Mouse (Mus musculus): ENCODE results near the gene Prpf38a. TPM values are rescaled to one million over a fixed set of nuclear protein-coding genes. Genes with fewer than 3 reads are reported as not detected.

Prpf38a gene
- 50.7 TPM for polyA plus RNA-seq (2014; fragmentation: Illumina TruSeq; extraction: RNeasy Lipid Tissue Mini Kit (QIAGEN cat#74804); ENCODE audit: low read depth, low replicate concordance)

DNA sequence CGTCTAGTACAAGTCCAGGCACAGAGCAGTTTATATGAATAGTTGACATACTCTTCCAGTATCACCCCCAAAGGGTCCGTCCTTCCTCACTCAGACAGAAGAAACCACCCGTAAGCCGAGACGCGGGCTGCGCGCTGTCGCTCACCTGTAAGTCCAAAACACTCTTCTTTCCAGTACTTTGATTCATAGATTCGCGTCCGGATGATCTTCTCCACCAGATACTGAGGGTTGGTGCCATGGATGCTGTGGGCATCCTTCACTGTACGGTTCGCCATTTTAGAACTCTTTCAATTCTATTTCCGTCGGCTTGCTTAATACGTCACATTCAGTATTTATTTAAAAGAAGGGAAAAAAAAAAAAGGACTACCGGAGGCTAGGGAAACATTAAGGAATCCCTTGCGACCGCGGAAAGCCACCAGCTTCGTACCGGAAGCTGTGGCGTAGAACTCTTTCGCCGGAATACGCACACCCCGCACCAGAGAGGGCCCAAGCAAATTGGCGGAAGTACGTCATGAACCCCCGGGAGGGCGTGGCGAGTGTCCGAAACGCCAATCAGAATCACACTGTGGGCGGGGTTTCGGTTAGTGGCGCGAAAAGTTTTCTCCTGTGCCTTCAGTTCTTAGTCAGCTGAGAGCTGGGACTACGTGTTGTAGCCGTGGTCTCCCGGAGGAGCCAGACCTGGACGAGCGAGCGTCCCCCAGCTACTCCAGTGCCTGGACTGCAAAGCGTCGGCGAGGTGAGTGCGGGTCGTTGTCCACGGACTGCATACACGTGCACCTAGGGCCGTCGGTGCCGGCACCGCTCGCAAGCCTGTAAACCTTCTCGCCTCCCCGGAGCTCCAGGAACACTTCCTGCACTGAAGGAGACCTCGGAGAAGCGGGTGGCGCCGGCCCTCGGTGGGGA is at the start of gene Prpf38a, which contains the start of gene Orc1:
Prpf38a (minus strand) TSS at position 497 of the 903 bp plus-strand sequence.
Orc1 (plus strand) TSS at position 584 of the 903 bp plus-strand sequence.

GRCm38 (mm10) chr4:108619587-108620341 is 40.6 kb upstream of the Prpf38a start, which contains the start of gene Cc2d1b:
TSS of gene Cc2d1b (plus strand) at chr4:108619940.

Other genes with a start within 250 kb of the Prpf38a start
- not detected for gene Shisal2a, start 196.0 kb downstream of the Prpf38a start, polyA plus RNA-seq (2014; fragmentation: Illumina TruSeq; extraction: RNeasy Lipid Tissue Mini Kit (QIAGEN cat#74804); ENCODE audit: low read depth, low replicate concordance)
- 1.9 TPM for gene Gpx7, start 172.4 kb downstream of the Prpf38a start, polyA plus RNA-seq (2014; fragmentation: Illumina TruSeq; extraction: RNeasy Lipid Tissue Mini Kit (QIAGEN cat#74804); ENCODE audit: low read depth, low replicate concordance)
- 89.1 TPM for gene Tut4, start 119.9 kb downstream of the Prpf38a start, polyA plus RNA-seq (2014; fragmentation: Illumina TruSeq; extraction: RNeasy Lipid Tissue Mini Kit (QIAGEN cat#74804); ENCODE audit: low read depth, low replicate concordance)
- 0.64 TPM for gene Orc1, start 87 bp upstream of the Prpf38a start, polyA plus RNA-seq (2014; fragmentation: Illumina TruSeq; extraction: RNeasy Lipid Tissue Mini Kit (QIAGEN cat#74804); ENCODE audit: low read depth, low replicate concordance)
- 95.9 TPM for gene Cc2d1b, start 40.6 kb upstream of the Prpf38a start, polyA plus RNA-seq (2014; fragmentation: Illumina TruSeq; extraction: RNeasy Lipid Tissue Mini Kit (QIAGEN cat#74804); ENCODE audit: low read depth, low replicate concordance)
- gene 3110021N24Rik, start 140.3 kb upstream of the Prpf38a start, polyA plus RNA-seq (2014; fragmentation: Illumina TruSeq; extraction: RNeasy Lipid Tissue Mini Kit (QIAGEN cat#74804); ENCODE audit: low read depth, low replicate concordance) = 1.0 TPM
- gene Zfyve9, start 201.5 kb upstream of the Prpf38a start, polyA plus RNA-seq (2014; fragmentation: Illumina TruSeq; extraction: RNeasy Lipid Tissue Mini Kit (QIAGEN cat#74804); ENCODE audit: low read depth, low replicate concordance) = 67.9 TPM

All from adrenal gland, adult 10 weeks (tissue).